Mouse (Mus musculus) yolk sac, embryonic 10.5 days (tissue): ENCODE results near the gene Olfr967.
"Not testable (repeated sequence)": the region's sequence is repeated elsewhere in the genome, so short reads cannot be mapped to it uniquely, and the experiment has no call there.

Source experiments
- DNase-seq: peaks from one replicate; pipeline ENCODE4 v3.0.0-alpha.2; 2017; ENCODE audit warnings: low spot score

Olfr967 gene

GRCm38 (mm10) chr9:39745949-39746348 is at the start of gene Olfr967:
Gene Olfr967 (plus strand): TSS chr9:39746249.
- DNase-seq = no peak

DNA sequence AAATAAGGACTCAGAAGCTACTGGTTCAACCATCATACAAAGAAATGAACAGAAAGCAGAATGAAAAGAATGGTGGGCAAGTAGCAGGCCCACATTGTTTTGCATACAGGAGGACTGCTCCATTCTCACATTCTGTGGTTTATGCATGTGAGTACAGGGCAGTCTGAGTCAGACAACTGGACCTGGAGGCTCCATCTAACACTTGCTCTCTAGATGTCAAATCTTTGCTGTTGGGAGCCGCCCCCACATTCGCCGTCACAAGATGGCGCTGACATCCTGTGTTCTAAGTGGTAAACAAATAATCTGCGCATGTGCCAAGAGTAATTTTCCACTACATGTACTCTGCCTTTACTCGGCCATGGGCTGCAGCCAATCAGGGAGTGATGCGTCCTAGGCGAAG is 44.9 kb upstream of the Olfr967 start:
- not testable (repeated sequence) for DNase-seq

- DNase-seq = no peak
Measured at GRCm38 (mm10) chr9:39707017-39707416, 39.0 kb upstream of the Olfr967 start, which contains the start of gene Olfr149. Gene Olfr149 (minus strand): TSS chr9:39707117.

DNA sequence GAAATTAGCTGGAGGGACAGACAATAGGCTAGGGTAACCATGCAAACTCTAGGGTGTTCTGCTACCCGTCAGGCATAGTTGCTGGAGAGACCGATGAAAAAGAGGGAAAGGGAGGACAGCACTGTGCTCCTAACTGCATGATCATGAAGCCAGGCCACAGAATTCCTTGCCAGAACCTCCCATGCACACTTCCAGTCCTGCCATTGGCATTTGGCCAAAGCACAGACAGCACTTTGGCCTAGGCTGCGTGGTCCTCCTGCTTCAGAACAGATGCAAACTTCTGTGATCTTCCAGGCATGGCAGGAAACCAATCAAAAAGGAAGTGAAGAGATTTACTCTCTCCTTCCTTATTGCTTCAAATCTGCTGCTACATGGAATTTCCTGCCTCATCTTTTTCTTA is 37.1 kb upstream of the Olfr967 start:
- DNase-seq = no peak

DNA sequence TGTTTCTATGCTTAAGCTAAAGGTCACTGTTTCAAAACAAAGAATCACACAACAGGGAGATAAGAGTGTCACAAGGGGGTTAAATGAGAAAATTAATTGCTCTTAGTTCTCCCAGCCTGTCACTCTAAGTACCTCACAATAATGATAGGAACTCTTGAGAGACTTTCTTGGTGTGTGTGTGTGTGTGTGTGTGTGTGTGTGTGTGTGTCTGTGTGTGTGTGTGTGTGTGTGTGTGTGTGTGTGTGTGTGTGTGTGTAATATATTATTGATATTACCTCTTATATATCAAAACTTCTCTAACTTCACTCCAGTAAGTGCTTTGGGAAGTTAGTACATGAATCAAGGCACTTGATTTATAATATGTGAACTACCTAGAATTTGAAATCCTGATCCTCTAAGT is 35.0 kb upstream of the Olfr967 start, which contains the start of gene Olfr965:
TSS of gene Olfr965 (plus strand) at position 301 of the 400 bp plus-strand sequence.
- no peak for DNase-seq

DNA sequence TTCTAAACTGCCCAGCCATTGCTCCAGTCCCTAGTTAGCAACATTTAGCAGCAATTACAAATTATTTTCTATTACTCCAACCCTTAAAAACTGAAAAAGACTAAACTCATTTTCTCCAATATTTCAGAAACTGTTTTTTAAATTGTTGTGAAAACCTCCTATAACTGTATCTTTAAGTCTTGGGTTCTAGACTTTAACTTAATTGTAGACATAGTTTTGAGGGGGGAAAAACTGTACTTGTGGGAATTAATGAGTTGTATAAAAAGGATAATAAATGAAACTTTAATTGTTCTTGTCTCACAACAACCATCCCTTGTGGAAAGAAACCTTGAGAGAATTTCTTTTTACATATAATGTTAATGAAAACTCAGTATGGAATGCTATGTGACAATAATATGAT is 15.4 kb upstream of the Olfr967 start, which contains the start of gene Olfr150:
TSS of gene Olfr150 (plus strand) at position 301 of the 400 bp plus-strand sequence.
- no peak for DNase-seq

GRCm38 (mm10) chr9:39740741-39741140 is 5.3 kb upstream of the Olfr967 start:
- DNase-seq = no peak

DNA sequence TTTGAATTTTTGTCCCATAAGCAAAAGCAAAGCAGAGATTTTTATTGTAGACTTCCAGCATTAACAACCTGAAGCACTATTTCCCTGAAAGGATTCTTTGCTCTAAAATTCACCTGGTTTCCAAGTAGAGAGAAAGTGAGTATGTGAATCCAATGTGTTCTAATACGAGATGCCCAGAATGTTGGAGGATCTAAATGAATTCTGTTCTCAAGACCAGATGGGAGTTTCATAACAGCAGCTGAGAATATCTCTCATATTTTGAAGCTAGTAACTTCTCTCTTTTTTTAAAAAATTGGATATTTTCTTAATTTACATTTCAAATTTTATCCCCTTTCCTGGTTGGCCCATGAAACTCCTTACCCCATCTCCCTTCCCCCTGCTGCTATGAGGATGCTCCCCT is 379 bp downstream of the Olfr967 start:
- DNase-seq = no peak

- DNase-seq = no peak
Measured at GRCm38 (mm10) chr9:39783153-39783552, 37.1 kb downstream of the Olfr967 start, which contains the start of gene Olfr968. Gene Olfr968 (minus strand): TSS chr9:39783253.

- DNase-seq = no peak
Measured at GRCm38 (mm10) chr9:39790558-39790957, 44.5 kb downstream of the Olfr967 start, which contains the start of gene Olfr969. Gene Olfr969 (plus strand): TSS chr9:39790945.
